Mouse (Mus musculus) spleen, adult 2 months (tissue): ENCODE data around the gene Cnpy2.

Source experiments
- CTCF ChIP-seq: fragments of 200-500 bp; IDR thresholded peaks from 2 replicates; pipeline ENCODE4 v1.5.1; 2011; ENCODE audit warnings: mild to moderate bottlenecking, inconsistent platforms; ENCODE audit not compliant: insufficient read depth, insufficient read length, insufficient replicate concordance; ENCODE audit errors: extremely low read depth
- POLR2A ChIP-seq: fragments of 200-500 bp; IDR thresholded peaks from 2 replicates; pipeline ENCODE4 v1.6.1; 2011; ENCODE audit warnings: low read depth, low read length, inconsistent platforms

DNA sequence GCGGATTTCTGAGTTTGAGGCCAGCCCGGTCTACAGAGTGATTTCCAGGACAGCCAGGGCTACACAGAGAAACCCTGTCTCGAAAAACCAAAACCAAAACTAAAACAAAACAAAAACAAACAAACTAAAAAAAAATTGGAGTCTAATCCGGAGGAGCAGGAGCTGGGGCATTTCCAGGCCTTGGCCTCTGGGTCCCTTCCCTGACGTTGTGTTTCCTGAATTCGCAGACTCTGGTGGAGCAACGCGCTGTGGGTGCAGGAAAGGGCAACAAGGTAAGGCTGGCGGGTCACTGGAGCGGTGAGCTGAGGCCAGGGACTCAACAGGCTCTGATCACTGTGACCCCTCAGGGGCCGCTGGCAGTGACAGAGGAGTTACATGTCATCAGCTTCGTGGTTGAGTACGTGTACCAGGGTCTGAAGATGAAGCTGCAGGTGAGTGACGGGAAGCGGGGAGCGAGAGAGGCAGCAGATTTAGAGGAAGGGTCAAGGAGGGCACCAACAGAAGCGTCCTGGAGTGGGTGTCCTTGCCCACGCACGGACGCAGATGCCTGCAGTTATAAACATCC, 39.3 kb upstream of the Cnpy2 start:
- TF ChIP-seq POLR2A: no peak
- no peak for TF ChIP-seq CTCF
